Mouse (Mus musculus) ovary, postnatal 14 days (tissue): ENCODE measurements around the gene Phldb3.

Experiments
- DNase-seq: peaks from one replicate; pipeline ENCODE4 v3.0.0; 2022; ENCODE audit warnings: low spot score

Phldb3 gene

GRCm38 (mm10) chr7:24610144-24610878, at the start of gene Phldb3:
Gene Phldb3 (plus strand): TSS chr7:24610763.
- DNase-seq, result no peak

- no peak for DNase-seq
Measured at GRCm38 (mm10) chr7:24561450-24561849, 49.1 kb upstream of the Phldb3 start.

GRCm38 (mm10) chr7:24563191-24563836, 47.2 kb upstream of the Phldb3 start:
- no peak for DNase-seq

GRCm38 (mm10) chr7:24563837-24564206, 46.7 kb upstream of the Phldb3 start:
- DNase-seq, result no peak

- peak; percentile 54 for DNase-seq
Measured at GRCm38 (mm10) chr7:24564607-24565265, 45.8 kb upstream of the Phldb3 start.

GRCm38 (mm10) chr7:24565627-24566026, 44.9 kb upstream of the Phldb3 start:
- DNase-seq, result no peak

GRCm38 (mm10) chr7:24566206-24566605, 44.4 kb upstream of the Phldb3 start:
- no peak for DNase-seq

GRCm38 (mm10) chr7:24568512-24568911, 42.1 kb upstream of the Phldb3 start:
- DNase-seq, result no peak

GRCm38 (mm10) chr7:24571071-24571470, 39.5 kb upstream of the Phldb3 start:
- DNase-seq, result no peak

- DNase-seq, result no peak
Measured at GRCm38 (mm10) chr7:24572455-24572854, 38.1 kb upstream of the Phldb3 start.

- DNase-seq, result no peak
Measured at GRCm38 (mm10) chr7:24574224-24574796, 36.3 kb upstream of the Phldb3 start.

- DNase-seq, result no peak
Measured at GRCm38 (mm10) chr7:24577811-24578210, 32.8 kb upstream of the Phldb3 start.

- no peak for DNase-seq
Measured at GRCm38 (mm10) chr7:24584876-24585275, 25.7 kb upstream of the Phldb3 start.

- DNase-seq, result no peak
Measured at GRCm38 (mm10) chr7:24585995-24586394, 24.6 kb upstream of the Phldb3 start.

- no peak for DNase-seq
Measured at GRCm38 (mm10) chr7:24586828-24587227, 23.7 kb upstream of the Phldb3 start.

- peak; percentile 51 for DNase-seq
Measured at GRCm38 (mm10) chr7:24587330-24588105, 23.0 kb upstream of the Phldb3 start, which contains the start of the genes Ethe1 and Zfp575. Gene Ethe1 (plus strand): TSS chr7:24587543. Gene Zfp575 (minus strand): TSS chr7:24587641.

GRCm38 (mm10) chr7:24588336-24588735, 22.2 kb upstream of the Phldb3 start:
- no peak for DNase-seq

GRCm38 (mm10) chr7:24591735-24592134, 18.8 kb upstream of the Phldb3 start:
- no peak for DNase-seq

GRCm38 (mm10) chr7:24592163-24592562, 18.4 kb upstream of the Phldb3 start:
- DNase-seq, result no peak

- DNase-seq, result no peak
Measured at GRCm38 (mm10) chr7:24592781-24593180, 17.8 kb upstream of the Phldb3 start.

GRCm38 (mm10) chr7:24593621-24594308, 16.8 kb upstream of the Phldb3 start:
- peak; percentile 42 for DNase-seq
